Mouse (Mus musculus): ENCODE measurements at regions not wholly inside any gene's neighbourhood (a gene's known extent, or its start where the extent isn't known, plus 50 kb on each side); places are given as distances from the start of the nearest gene placed in this dataset.

- H3K27me3 ChIP-seq (ENCODE audit: control insufficient read depth, insufficient read depth, low read length, poor library complexity, severe bottlenecking): no peaks in the 10 kb centered on the region
- no peaks in the 10 kb centered on the region for H3K36me3 ChIP-seq (ENCODE audit: control insufficient read depth, insufficient read depth, low read length, poor library complexity, severe bottlenecking)
- peaks cover 2% of the 10 kb centered on the region; the same call in 1 of the 2 replicates for H3K9me3 ChIP-seq (replicated peaks; ENCODE audit: control insufficient read depth, insufficient read depth, low read length, poor library complexity, severe bottlenecking)
- TF ChIP-seq CTCF (IDR thresholded peaks at IDR 0.05; ENCODE audit: low read depth, low read length): no peak
- H3K9ac ChIP-seq (ENCODE audit: low read depth, poor library complexity, severe bottlenecking): no peak overlapping the region
- no peak overlapping the region for H3K27ac ChIP-seq (ENCODE audit: insufficient read depth, low read length)
- H3K4me3 ChIP-seq (ENCODE audit: low read depth, low read length): no peak overlapping the region
- H3K4me1 ChIP-seq (ENCODE audit: control insufficient read depth, insufficient read depth, low read length): no peaks in the 10 kb centered on the region
Measured at GRCm38 (mm10) chr2:171676083-171676482, 367.2 kb downstream of the Cbln4 start.

GRCm38 (mm10) chr2:171675411-171675810 lies 367.9 kb downstream of the Cbln4 start:
- Histone ChIP-seq H3K27me3 (ENCODE audit: control insufficient read depth, insufficient read depth, low read length, poor library complexity, severe bottlenecking) (no peaks in the 10 kb centered on the region), H3K36me3 (ENCODE audit: control insufficient read depth, insufficient read depth, low read length, poor library complexity, severe bottlenecking) (no peaks in the 10 kb centered on the region), H3K27ac (ENCODE audit: insufficient read depth, low read length) (no peak overlapping the region), H3K9ac (ENCODE audit: low read depth, poor library complexity, severe bottlenecking) (no peak overlapping the region), H3K9me3 (replicated peaks; ENCODE audit: control insufficient read depth, insufficient read depth, low read length, poor library complexity, severe bottlenecking) (peaks cover 2% of the 10 kb centered on the region; the same call in 1 of the 2 replicates), H3K4me1 (ENCODE audit: control insufficient read depth, insufficient read depth, low read length) (no peaks in the 10 kb centered on the region), H3K4me3 (ENCODE audit: low read depth, low read length) (no peak overlapping the region)
- TF ChIP-seq EP300 (IDR thresholded peaks at IDR 0.05; ENCODE audit: insufficient read depth, low read depth, low read length): no peak
- no peak for TF ChIP-seq CTCF (IDR thresholded peaks at IDR 0.05; ENCODE audit: low read depth, low read length)
- TF ChIP-seq POLR2A (IDR thresholded peaks at IDR 0.05; ENCODE audit: insufficient read depth, low read length): no peak

- no peaks in the 10 kb centered on the region for H3K27me3 ChIP-seq (ENCODE audit: control insufficient read depth, insufficient read depth, low read length, poor library complexity, severe bottlenecking)
- H3K4me1 ChIP-seq (ENCODE audit: control insufficient read depth, insufficient read depth, low read length): no peaks in the 10 kb centered on the region
- no peak overlapping the region for H3K27ac ChIP-seq (ENCODE audit: insufficient read depth, low read length)
- H3K9me3 ChIP-seq (replicated peaks; ENCODE audit: control insufficient read depth, insufficient read depth, low read length, poor library complexity, severe bottlenecking): peaks cover 5% of the 10 kb centered on the region; the same call in 1 of the 2 replicates
- no peak overlapping the region for H3K9ac ChIP-seq (ENCODE audit: low read depth, poor library complexity, severe bottlenecking)
- H3K4me3 ChIP-seq (ENCODE audit: low read depth, low read length): no peak overlapping the region
- TF ChIP-seq EP300 (IDR thresholded peaks at IDR 0.05; ENCODE audit: insufficient read depth, low read depth, low read length): no peak
- H3K36me3 ChIP-seq (ENCODE audit: control insufficient read depth, insufficient read depth, low read length, poor library complexity, severe bottlenecking): no peaks in the 10 kb centered on the region
Measured at GRCm38 (mm10) chr2:171670945-171671547, 372.2 kb downstream of the Cbln4 start.

- Histone ChIP-seq H3K9ac (ENCODE audit: low read depth, poor library complexity, severe bottlenecking) (no peak overlapping the region), H3K27ac (ENCODE audit: insufficient read depth, low read length) (no peak overlapping the region), H3K4me3 (ENCODE audit: low read depth, low read length) (no peak overlapping the region), H3K4me1 (ENCODE audit: control insufficient read depth, insufficient read depth, low read length) (no peaks in the 10 kb centered on the region), H3K9me3 (replicated peaks; ENCODE audit: control insufficient read depth, insufficient read depth, low read length, poor library complexity, severe bottlenecking) (peaks cover 5% of the 10 kb centered on the region; the same call in 1 of the 2 replicates), H3K36me3 (ENCODE audit: control insufficient read depth, insufficient read depth, low read length, poor library complexity, severe bottlenecking) (no peaks in the 10 kb centered on the region), H3K27me3 (ENCODE audit: control insufficient read depth, insufficient read depth, low read length, poor library complexity, severe bottlenecking) (no peaks in the 10 kb centered on the region)
- no peak for TF ChIP-seq POLR2A (IDR thresholded peaks at IDR 0.05; ENCODE audit: insufficient read depth, low read length)
- TF ChIP-seq CTCF (IDR thresholded peaks at IDR 0.05; ENCODE audit: low read depth, low read length): no peak
- TF ChIP-seq EP300 (IDR thresholded peaks at IDR 0.05; ENCODE audit: insufficient read depth, low read depth, low read length): no peak
Measured at GRCm38 (mm10) chr2:171668791-171669645, 374.2 kb downstream of the Cbln4 start.

- no peak overlapping the region for H3K27ac ChIP-seq (ENCODE audit: insufficient read depth, low read length)
- H3K27me3 ChIP-seq (ENCODE audit: control insufficient read depth, insufficient read depth, low read length, poor library complexity, severe bottlenecking): no peaks in the 10 kb centered on the region
- no peaks in the 10 kb centered on the region for H3K4me1 ChIP-seq (ENCODE audit: control insufficient read depth, insufficient read depth, low read length)
- 0 out of 2 replicates have a peak, but pooled peaks cover 2% of the 10 kb centered on the region for H3K9me3 ChIP-seq (replicated peaks; ENCODE audit: control insufficient read depth, insufficient read depth, low read length, poor library complexity, severe bottlenecking)
- TF ChIP-seq POLR2A (IDR thresholded peaks at IDR 0.05; ENCODE audit: insufficient read depth, low read length) (no peak), EP300 (IDR thresholded peaks at IDR 0.05; ENCODE audit: insufficient read depth, low read depth, low read length) (no peak), CTCF (IDR thresholded peaks at IDR 0.05; ENCODE audit: low read depth, low read length) (no peak)
- no peak overlapping the region for H3K9ac ChIP-seq (ENCODE audit: low read depth, poor library complexity, severe bottlenecking)
- no peaks in the 10 kb centered on the region for H3K36me3 ChIP-seq (ENCODE audit: control insufficient read depth, insufficient read depth, low read length, poor library complexity, severe bottlenecking)
- no peak overlapping the region for H3K4me3 ChIP-seq (ENCODE audit: low read depth, low read length)
Measured at GRCm38 (mm10) chr2:171662571-171662970, 380.7 kb downstream of the Cbln4 start.

- H3K4me1 ChIP-seq (ENCODE audit: control insufficient read depth, insufficient read depth, low read length): no peaks in the 10 kb centered on the region
- H3K9ac ChIP-seq (ENCODE audit: low read depth, poor library complexity, severe bottlenecking): no peak overlapping the region
- H3K9me3 ChIP-seq (replicated peaks; ENCODE audit: control insufficient read depth, insufficient read depth, low read length, poor library complexity, severe bottlenecking): no peaks in the 10 kb centered on the region
- TF ChIP-seq POLR2A (IDR thresholded peaks at IDR 0.05; ENCODE audit: insufficient read depth, low read length) (no peak), CTCF (IDR thresholded peaks at IDR 0.05; ENCODE audit: low read depth, low read length) (no peak), EP300 (IDR thresholded peaks at IDR 0.05; ENCODE audit: insufficient read depth, low read depth, low read length) (no peak)
- no peak overlapping the region for H3K27ac ChIP-seq (ENCODE audit: insufficient read depth, low read length)
- H3K4me3 ChIP-seq (ENCODE audit: low read depth, low read length): no peak overlapping the region
- H3K36me3 ChIP-seq (ENCODE audit: control insufficient read depth, insufficient read depth, low read length, poor library complexity, severe bottlenecking): no peaks in the 10 kb centered on the region
- H3K27me3 ChIP-seq (ENCODE audit: control insufficient read depth, insufficient read depth, low read length, poor library complexity, severe bottlenecking): no peaks in the 10 kb centered on the region
Measured at GRCm38 (mm10) chr2:171661896-171662511, 381.3 kb downstream of the Cbln4 start.

Data from ES-Bruce4 (cell line).